Mouse (Mus musculus): ENCODE data around the gene Itga5.

Gene Itga5

DNA sequence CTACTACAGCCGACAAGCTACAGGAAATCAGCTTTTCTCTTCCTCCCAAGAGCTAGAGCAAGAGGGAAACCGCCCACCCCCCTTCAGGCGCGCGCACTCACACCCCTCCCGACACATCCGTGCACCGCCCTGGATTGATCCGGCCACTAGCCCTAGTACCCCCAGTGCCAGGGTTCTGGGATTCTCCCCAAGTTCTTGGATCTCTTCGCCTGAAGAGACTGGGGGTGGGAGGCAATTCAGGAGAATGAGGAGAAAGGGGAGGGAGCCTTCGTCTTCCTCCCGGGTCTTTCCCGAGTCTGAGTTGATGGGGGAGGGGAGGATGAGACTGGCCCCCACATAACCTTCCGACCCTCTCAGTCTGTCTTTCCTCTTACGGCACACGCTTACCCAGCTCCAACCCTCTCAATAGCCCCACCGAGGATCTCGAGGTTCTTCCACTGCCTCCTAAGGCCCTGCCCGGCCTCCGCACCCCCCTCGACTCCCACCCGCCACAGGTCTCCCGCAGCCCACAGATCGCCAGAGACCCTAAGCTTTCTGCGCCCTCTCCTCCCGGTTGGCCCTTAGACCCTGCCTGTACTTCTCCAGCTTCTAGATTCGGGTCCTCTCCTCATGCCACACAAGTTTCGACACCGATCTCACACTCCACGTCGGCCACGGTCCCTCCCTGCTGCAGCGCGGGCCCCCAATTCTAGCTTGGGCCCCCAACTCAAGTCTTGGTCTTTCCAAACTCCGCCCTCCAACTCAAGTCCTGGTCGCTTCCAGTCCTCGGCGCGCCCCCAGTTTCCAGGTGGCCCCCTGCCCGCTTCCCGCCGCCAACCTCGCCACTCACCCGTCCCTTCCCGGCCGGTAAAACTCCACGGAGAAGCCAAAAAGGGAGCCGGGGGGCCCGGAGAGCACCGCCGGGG, 840 bp downstream of the Itga5 start:
- DNase-seq (ENCODE audit: low read depth), result no peak

DNA sequence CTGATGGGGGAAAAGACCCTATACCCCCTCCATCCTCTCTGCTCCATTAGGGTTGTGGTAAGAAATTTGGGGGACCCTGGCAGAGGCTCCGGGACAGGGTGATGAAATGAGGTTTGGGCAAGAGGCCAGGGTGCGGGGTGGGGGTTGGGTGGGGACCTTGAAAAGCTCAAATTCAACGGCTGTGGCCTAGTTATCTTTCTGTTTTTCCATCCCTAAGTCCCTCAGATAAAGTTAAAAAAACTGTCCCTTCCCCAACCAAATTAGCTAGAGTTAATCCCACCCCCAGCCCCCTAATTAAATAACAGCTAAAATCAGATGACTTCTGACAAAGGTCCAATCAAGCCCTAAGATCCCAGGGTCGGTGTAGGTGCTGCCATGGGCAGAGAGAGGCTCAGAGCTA, 1.8 kb downstream of the Itga5 start:
- DNase-seq (ENCODE audit: low read depth), result no peak

DNA sequence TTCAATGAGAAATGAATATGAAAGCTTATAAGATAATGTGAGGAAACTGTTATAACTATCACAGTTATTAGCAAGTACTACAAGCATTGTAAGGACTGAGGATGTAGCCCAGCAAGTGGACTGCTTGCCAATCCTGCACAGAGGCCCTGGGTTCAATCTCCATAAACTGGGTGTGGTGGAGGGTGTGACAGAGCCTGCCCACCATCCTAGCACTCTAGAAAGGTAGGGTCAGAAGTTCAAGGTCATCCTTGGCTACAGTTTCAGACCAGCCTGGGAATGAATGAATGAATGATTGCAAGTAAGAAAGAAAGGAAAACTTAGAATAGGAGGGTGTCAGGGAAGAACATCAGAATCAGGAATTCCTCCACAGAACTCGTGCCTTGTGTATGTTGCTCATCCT, 2.8 kb downstream of the Itga5 start:
- no peak for DNase-seq (ENCODE audit: low read depth)

DNA sequence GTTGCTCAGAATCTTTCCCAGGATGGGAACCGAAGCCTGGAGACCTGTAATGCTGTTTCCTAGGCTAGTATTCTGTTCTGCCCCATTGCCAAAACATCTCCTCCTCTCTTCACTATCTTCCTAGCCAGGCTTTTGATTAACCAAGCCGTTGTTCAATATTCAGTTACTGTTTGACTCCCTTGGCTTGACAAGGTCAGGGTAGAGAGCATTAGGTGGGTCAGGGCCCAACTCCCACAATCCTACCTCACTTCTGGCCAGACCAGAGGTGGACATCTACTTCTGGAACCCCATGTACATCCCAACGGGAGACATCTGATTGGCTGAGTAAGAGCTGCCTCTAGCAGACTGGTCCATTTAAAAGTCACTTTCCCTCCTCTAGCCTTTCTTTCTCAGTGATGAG, 3.6 kb downstream of the Itga5 start:
- DNase-seq (ENCODE audit: low read depth), result no peak

DNA sequence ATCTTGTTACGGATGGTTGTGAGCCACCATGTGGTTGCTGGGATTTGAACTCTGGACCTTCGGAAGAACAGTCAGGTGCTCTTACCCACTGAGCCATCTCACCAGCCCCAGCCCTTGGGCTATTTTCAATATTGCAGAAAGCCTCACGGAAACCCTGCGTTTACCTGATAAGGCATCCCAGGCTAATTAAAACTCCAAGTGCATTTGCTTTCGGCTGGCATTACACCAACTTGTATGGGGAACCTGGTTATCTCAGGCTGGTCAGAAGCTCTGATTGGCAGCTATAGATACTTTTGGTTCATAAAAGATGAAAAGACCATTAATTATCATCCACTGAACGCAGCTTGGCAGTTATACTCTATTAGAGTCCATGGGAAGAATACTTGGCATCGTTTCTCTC, 4.2 kb downstream of the Itga5 start:
- DNase-seq (ENCODE audit: low read depth), result peak; percentile 65

DNA sequence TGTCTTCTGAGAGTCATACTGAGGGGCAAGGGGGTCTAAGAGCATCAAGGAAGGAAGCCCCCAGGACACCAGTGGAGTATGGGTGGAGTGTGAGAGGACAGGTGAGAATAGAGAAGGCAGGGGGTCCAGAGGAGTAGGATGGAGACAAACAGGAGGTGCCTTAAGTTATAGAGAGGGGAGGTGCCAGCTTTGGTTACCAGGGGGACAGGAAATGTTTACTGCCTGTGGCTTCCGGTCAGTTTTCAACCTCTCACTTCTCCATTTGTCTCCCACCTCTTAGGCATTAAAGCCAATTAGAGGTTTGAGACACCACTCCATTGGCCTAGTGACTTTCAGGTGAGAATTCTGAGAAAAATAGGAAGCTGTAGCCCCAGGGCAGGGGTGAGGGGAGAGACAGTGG, 5.3 kb downstream of the Itga5 start:
- DNase-seq (ENCODE audit: low read depth), result no peak

DNA sequence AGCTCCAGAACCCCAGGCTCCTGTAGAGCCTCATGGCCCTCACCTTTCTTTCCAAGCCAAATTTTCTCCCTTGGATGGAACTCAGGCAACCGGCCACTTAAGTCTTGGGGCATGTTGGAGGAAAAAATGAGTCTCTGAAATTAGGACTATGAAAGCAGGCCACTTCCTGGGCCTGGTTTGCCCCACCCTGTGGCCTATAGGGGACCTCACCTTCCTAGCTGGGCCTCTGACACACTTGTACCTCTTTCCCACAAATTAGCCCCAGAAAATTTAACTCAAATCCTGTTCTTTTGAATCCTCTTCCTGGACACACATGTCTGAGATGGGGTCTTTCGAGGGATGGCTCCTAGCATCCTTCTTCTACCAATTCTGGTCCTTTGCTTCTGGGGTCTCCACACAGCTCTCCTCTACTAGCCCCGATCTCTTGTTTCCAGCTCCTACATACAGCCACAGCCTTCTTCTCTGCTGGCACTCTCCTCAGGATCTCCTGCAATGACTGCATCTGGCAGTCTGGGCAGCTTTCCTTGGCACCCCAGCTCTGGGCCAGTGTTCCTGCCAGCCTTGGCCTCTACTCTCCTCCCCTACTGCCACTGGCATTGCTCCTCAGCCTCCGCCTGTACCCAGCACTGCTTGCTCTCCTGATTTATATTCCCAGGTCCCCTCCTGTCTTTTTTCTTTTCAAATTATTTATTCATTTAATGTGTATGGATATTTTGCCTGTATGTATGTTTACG, 6.5 kb downstream of the Itga5 start:
- DNase-seq (ENCODE audit: low read depth), result no peak

DNA sequence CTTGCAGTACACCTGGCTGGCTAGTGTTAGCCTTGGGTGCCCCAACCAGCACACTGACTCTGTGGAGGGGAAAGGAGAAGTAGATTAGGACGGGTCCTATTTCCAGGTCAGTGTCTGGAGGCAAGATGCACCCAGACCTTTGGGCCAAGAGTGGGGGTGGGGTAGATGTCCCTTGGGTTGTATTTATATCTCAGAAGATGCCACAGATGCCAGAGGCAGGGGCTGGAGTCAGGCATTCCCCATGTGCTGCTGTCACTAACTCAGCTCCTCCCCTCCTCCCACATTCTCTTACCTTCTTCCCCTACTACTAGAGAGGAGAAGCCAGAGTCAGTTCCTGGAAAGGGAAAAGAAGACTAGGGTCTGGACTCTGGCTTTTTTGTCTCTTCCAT, 7.4 kb downstream of the Itga5 start:
- no peak for DNase-seq (ENCODE audit: low read depth)

DNA sequence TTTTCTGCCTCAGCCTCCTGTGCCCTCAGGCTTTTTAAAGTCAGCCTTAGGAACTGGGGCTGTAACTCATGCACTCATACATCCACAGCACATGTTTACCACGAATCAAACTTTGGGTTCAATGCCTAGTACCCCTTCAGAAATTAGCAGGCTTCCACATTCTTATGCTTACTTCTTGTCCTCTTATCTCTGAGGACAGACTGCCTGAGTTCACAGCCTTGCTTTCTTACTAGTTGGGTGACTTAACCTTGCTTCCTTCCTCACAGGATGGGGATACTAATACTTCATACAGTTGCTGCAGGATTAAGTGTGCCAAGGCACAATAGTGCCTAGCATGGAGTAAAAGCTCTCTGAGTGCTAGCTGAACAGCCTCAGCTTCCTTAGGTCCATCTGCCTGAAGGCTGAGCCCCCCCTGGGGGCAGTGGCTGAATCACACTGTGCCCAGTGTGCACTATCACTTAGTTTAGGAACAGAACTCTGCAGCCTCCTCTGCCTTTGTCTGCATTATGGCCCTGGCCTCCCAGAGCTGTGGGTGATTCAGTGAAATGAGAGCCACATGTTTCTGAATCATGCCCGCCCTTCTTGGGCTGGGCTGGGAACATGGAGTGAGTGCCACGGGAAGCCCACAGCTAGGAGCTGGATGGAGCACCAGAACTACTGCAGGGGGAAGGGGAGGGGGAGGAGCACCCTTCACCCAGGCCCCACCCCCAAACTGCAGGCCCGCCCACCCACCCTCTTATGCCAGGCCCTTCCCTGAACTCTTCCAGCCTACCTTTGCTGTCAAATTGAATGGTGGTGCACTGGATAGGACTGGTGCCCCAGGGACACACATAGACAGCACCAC, 8.1 kb downstream of the Itga5 start:
- DNase-seq (ENCODE audit: low read depth), result no peak

DNA sequence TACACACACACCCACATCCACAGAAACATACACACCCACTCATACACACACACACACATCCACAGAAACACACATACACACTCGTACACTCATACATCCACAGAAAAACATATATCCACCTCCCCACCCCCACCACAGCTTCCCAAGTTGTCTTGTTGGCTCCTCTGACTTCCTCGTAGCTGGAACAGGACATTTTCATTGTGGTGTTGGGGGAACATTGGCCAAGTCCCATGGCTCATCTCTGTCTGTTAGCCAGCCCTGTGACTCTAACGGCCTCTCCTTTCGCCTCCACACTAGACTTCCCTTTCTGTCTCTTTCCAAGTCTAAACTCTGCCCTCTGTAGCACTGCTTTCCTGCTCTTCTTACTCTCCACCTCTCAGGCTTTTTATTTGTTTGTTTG, 8.7 kb downstream of the Itga5 start:
- DNase-seq (ENCODE audit: low read depth), result no peak

DNA sequence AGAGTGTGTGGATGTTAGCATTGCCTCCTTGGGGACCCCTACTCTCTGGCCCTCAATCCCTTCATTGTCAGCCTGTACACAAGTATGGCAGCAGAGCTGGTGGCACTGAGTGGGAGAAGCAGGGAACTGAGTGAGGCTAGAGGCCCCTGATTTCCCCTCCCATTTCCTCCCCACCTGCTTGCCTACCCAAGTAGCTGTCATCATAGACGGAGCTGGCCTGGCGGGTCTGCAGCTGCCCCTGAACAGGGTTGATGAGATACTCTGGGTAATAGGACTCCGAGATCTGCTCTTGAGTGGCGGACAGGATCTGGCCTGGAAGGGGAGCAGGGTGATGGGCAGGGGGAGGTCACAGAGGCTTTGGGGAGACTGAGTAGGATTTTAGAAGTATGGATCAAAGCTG, 10.4 kb downstream of the Itga5 start:
- no peak for DNase-seq (ENCODE audit: low read depth)

DNA sequence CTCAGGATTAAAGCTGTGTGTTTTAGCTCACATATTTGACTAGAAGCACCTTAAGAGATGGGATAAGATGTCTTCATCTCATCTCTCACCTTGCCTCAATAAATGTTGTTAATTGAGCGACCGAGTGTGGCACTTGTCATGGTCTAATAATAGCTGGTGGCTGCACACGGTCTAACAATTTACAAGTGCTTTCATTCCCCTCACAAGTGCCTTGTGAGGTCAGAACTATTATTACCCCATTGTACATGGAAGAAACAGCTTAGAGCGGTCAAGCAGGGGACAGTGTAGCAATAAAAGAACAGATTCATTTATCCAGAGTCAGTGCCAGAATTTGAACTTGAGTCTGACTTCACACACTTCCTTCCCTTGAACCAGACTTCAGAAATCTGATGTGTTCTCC, 11.1 kb downstream of the Itga5 start:
- DNase-seq (ENCODE audit: low read depth), result no peak

DNA sequence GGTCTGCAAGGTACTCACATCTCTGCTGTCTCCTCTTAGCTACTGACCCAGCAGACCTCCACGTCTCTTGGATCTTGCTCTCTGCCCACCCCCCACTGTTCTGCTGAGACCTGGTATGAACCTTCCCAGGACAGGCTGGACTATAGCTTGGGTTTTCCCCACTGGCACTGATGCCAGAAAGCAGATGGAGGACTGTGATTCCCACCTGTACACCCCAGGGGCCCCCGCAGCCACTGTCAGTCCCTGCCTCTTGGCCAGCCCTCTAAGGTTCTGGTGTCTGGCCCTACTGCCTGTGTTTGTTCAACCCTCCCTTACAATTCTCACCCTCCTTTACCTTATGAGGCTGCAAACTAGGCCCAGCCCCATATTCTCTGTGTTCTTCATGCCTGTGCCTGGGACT, 11.9 kb downstream of the Itga5 start:
- DNase-seq (ENCODE audit: low read depth), result no peak

DNA sequence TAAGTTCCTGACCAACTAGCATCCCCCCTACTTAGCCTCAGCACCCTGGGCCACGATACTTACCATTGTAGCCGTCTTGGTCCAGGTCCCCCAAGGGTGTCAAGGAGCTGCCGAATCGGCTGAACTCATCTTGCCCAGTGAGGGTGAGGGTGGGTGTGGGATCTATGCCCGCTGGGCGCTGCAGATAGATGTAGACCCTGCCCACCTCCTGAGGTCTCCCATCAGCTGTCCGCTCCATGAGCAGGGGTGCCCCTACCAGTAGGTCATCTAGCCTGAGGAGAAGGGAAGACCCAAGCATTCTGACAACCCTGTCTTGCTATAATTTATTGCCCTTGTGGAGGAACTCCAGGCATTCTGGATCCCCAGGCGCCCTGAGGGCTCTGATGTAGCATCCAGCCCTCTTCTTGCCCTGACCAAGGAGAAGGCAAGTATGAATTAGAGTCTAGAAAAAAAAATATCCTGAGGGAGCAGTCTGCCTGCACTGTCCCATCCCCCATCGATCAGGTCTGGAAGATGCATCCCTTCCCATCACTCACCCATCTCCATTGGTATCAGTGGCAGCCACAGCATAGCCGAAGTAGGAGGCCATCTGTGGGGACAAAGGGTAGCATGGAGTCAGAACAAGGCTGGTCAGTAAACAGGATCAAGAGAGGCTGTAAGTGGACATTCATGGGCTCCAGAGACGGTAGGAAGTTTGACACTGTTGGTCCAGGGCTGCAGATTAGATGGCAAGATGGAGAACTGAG, 12.9 kb downstream of the Itga5 start:
- no peak for DNase-seq (ENCODE audit: low read depth)

DNA sequence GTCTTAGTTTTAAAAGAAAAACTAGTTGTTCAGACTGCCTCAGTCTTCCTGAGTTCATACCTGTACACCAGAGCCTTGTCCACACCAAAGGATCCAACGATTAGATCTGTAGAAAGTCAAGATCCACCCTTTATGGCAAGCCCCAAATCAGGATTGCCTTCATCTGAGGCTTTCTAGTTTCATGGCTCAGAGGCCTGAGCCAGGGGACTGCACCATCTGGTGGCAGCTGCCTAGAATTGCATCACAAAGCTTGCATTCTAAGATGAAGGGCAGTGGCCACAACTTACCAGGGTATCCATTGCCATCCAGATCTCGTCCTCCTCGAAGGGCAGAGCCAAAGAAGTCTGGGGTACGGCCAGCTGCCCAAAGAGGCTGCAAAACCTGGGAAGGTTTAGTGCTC, 13.7 kb downstream of the Itga5 start:
- no peak for DNase-seq (ENCODE audit: low read depth)

DNA sequence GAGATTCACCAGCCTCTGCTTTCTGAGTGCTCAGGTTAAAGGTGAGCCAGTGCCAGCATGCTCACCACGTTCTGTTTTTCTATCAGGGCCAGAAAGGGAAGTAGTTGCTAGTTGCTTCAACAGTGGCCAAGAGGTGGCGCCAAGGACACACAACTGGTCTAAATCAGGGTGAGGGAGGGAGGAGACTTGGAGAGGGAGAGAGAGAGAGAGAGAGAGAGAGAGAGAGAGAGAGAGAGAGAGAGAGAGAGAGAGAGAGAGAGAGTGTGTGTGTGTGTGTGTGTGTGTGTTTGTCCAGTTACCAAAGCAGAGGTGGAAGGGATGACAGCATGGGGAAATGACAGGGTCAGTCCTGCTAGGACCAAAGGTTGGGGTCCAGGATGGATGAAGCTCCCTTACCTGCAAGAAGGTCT, 19.3 kb downstream of the Itga5 start:
- DNase-seq (ENCODE audit: low read depth), result no peak

DNA sequence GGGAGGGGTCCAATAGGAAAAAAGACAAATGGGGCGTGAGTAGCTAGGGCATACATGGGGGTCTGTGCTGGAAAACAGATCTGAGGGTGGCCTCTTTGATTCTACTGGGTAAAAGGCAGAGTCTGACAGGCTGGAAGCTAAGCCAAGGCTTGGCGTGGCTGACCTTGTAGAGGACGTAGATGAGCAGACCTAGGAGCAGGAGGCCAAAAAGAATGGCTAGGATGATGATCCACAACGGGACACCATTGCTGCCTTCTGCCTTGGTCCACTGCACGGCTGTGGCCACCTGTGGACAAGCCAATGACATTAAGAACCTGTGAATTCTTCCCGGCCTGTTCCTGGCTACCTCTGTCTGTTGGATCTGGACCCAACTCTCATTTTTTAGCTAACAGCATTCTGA, 20.8 kb downstream of the Itga5 start:
- no peak for DNase-seq (ENCODE audit: low read depth)

DNA sequence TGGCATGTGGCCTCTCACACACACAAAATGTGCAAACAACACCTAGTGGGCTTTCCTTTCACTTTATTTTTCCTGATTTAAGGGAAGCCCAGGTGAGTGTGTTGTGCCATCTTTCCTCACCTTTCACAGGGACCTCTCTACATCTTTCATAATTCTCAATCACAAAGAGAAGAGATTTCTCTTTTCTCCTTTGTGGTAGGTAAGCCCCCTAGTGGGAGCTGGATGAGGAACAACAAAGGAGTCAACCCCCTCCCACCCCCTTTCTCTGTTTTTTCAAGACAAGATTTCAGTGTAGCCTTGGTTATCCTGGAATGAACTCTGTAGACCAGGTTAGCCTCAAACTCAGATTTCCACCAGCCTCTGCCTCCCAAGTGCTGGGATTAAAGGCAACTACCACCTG, 23.0 kb downstream of the Itga5 start:
- no peak for DNase-seq (ENCODE audit: low read depth)

DNA sequence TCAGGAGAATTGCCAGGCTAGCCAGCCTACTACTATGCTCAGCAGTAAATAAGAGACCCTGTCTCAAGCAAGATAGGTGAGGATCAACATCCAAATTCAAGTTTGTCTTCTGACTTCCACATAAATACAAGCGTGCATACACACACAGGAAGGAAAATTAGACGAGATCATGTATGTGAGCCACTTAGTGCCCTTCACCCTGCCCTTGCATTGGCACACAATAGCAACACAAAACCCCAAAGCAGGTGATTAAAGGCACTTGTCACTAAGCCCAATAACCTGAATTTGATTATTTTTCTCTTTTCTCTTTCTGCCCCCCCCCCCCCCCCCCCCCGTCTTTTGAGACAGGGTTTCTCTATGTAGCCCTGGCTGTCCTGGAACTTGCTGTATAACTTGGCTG, 23.6 kb downstream of the Itga5 start:
- no peak for DNase-seq (ENCODE audit: low read depth)

DNA sequence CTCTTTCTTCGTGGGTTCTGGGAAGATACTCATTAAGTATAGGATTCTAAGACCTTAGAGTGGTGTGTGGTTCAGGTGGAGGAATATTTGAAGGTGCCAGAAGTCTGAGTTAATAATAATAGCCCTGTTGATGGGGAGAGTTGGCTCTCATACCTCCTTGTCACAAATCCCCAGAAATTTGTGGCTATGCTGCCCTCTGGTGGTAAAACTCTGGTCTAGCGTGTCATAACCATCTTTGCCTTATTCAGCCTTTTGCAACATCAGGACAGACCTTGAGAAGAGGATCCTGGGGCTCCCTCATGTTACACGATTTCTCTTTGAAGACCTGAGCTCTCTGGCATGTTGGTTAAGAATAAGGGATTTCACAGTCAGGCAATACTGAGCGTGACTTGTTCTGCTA, 24.1 kb downstream of the Itga5 start:
- DNase-seq (ENCODE audit: low read depth), result peak; percentile 81

DNA sequence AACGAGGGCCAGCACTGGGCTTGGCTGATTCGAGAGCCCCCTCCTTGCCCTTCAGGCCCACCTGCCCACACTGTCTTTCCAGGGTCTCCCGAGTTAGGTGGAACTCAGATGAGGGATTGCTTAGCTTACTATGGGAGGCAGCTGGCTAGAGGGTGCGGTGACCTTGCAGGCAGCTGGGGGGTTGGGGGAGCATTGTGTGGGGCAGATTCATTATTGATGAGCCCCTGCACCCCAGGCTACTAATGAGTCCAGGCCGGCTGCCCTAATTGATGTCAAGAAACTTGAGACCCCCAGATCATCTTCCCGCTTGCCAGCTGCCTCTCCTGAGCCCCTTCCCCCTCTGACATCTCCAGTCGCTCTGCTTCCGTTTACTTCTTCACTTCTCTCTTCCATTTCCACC, 25.0 kb downstream of the Itga5 start:
- DNase-seq (ENCODE audit: low read depth), result no peak

DNA sequence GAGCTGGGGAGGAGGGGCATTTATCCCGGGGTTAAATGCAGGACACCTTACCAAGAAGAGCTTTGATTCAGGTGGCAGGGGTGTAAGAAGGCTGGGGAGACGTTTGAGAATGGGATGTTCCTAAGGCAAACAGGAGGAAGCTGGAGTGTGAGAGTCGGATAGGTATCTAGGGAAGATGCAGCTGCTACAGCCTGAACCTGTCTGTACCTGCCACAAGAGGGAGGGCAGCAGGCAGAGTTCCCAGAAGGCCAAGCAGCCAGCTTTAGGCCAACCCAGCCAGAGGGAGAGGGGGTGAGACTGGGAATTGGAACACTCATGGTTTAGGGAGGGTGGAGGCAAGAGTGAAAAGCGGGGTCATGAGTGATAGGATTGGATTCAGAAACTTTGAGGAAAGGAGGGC, 25.8 kb downstream of the Itga5 start:
- no peak for DNase-seq (ENCODE audit: low read depth)
